Mouse (Mus musculus) embryo, embryonic 9.5 days (tissue): ENCODE measurements around the gene Dennd1a.

Source experiments
- DNase-seq: peaks from one replicate; pipeline ENCODE4 v3.0.0-alpha.2; 2017; ENCODE audit errors: extremely low spot score

The Dennd1a gene

GRCm38 (mm10) chr2:38115000-38115399, 172.2 kb downstream of the Dennd1a start:
- no peak for DNase-seq

- DNase-seq, result no peak
Measured at GRCm38 (mm10) chr2:38111655-38112351, 175.4 kb downstream of the Dennd1a start.

- no peak for DNase-seq
Measured at GRCm38 (mm10) chr2:38108586-38108985, 178.6 kb downstream of the Dennd1a start.

- DNase-seq, result no peak
Measured at GRCm38 (mm10) chr2:38102674-38103073, 184.5 kb downstream of the Dennd1a start.

GRCm38 (mm10) chr2:38100289-38100688, 186.9 kb downstream of the Dennd1a start:
- DNase-seq, result no peak

GRCm38 (mm10) chr2:38099120-38099773, 187.9 kb downstream of the Dennd1a start:
- DNase-seq, result no peak

GRCm38 (mm10) chr2:38097469-38097868, 189.7 kb downstream of the Dennd1a start:
- DNase-seq, result no peak

GRCm38 (mm10) chr2:38096328-38096727, 190.9 kb downstream of the Dennd1a start:
- DNase-seq, result no peak

GRCm38 (mm10) chr2:38094380-38095163, 192.6 kb downstream of the Dennd1a start:
- DNase-seq, result no peak

GRCm38 (mm10) chr2:38093968-38094367, 193.2 kb downstream of the Dennd1a start:
- DNase-seq, result no peak

- DNase-seq, result no peak
Measured at GRCm38 (mm10) chr2:38093242-38093641, 193.9 kb downstream of the Dennd1a start.

GRCm38 (mm10) chr2:38088346-38088745, 198.8 kb downstream of the Dennd1a start:
- DNase-seq, result no peak

GRCm38 (mm10) chr2:38085058-38085457, 202.1 kb downstream of the Dennd1a start:
- no peak for DNase-seq

GRCm38 (mm10) chr2:38083251-38083650, 203.9 kb downstream of the Dennd1a start:
- no peak for DNase-seq

GRCm38 (mm10) chr2:38074495-38074894, 212.7 kb downstream of the Dennd1a start:
- no peak for DNase-seq

- no peak for DNase-seq
Measured at GRCm38 (mm10) chr2:38072061-38072460, 215.1 kb downstream of the Dennd1a start.

- DNase-seq, result peak; percentile 14
Measured at GRCm38 (mm10) chr2:38068171-38068572, 219.0 kb downstream of the Dennd1a start.

GRCm38 (mm10) chr2:38065914-38066313, 221.3 kb downstream of the Dennd1a start:
- DNase-seq, result no peak

GRCm38 (mm10) chr2:38064266-38064665, 222.9 kb downstream of the Dennd1a start:
- no peak for DNase-seq

- no peak for DNase-seq
Measured at GRCm38 (mm10) chr2:38062156-38062555, 225.0 kb downstream of the Dennd1a start.

GRCm38 (mm10) chr2:38061474-38061873, 225.7 kb downstream of the Dennd1a start:
- DNase-seq, result no peak

- DNase-seq, result no peak
Measured at GRCm38 (mm10) chr2:38052440-38052839, 234.8 kb downstream of the Dennd1a start.
